Mouse (Mus musculus): ENCODE results near the gene Cacnb2.

- TF ChIP-seq CTCF (IDR thresholded peaks at IDR 0.05; ENCODE audit: low read depth) (no peak), EP300 (IDR thresholded peaks at IDR 0.05; ENCODE audit: low read depth) (no peak)
Observed at GRCm38 (mm10) chr2:14589541-14589940, 13.3 kb upstream of the Cacnb2 start.
